Mouse (Mus musculus): ENCODE data around the gene Fkbp15.

The Fkbp15 gene

DNA sequence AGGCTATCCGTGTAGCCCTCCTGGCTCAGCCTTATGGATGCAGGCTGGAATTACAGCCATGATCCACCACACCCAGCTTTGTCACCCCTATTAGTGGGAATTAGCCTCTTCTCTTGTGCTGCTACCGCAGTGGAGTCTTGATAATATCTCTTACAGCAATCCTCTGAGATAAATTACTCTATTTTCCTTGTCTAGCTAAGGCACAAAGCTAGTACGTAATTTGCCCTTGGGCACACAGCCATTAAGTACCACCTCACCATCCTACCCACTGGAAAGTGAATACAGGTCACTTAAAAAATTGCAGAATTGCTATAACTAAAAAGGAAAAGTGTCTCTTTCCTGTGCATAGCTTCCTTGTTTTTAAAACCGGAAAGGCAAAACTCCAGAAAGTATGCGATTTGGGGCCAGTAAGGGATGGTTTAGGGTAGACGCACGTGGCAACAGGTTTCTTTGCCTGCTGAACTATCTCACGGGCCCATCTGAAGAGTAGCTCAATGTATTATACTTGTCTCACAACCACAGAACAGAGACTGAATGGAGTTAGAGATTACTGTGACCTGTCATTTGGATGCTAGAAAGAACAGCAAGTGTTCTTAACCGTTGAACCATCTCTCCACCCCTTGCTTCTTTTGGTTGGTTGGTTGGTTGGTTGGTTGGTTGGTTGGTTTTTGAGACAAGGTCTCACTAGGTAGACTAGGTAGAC is 12.6 kb upstream of the Fkbp15 start:
- in situ Hi-C loops (cut with MboI; ENCODE audit: low sequenced_read_pairs) = no loop called here

DNA sequence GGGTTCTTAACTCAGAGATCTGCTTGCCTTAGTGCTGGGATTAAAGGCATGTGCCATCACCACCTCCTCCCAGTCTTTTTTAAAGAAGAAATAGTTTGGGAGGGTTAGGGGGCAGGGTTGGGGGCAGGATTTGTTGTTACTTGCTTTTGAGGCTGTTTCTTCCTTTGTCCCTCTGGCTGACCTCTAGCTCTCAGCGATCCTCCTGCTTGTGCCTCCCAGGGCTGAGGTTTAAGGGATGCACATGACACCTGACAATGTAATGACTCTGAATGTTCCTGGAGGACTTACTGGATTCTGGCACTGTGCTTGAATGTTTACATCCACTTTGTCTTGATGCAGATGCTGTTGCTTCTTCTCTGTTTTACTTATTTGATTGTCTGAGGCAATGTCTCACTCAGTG is 12.1 kb upstream of the Fkbp15 start:
- in situ Hi-C loops (cut with MboI; ENCODE audit: low sequenced_read_pairs) = no loop called here

DNA sequence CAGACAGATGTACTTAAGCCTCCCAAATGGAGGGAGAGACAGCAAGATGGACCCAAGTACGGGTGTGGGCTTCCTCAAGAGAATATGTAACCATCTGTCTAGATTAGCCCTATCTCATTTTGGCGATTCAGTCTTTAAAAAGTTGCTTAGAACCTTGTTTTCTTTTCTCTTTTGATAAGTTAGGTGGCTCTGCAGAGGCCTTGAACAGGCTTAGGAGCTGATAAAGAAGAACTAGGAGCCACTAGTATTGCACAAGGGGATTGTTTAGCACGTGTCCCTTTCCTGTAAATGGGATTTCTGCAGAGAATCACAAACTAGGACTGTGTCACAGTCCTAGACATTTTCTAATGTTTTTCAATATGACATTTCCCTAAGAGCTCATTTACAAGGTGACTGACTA is 8.7 kb upstream of the Fkbp15 start:
- in situ Hi-C loops (cut with MboI; ENCODE audit: low sequenced_read_pairs) = no loop called here

DNA sequence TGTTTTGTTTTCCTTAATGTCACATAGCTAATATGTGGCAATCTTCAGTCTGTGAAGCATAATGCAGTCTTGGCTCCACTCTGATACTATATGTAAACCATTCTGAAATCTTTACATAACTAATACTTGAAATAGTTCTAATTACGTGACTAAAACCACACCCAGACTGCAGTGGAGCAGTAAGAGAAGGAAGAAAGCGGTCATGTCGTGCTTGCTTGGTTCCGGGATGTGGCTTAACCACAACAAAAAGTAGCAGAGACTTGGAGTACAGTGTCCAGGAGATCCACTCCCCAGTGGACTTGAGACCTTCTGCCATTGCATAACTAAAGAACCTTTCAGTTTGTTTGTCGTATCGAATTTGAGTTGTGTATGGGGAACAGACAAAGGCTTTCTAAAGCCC is 7.2 kb upstream of the Fkbp15 start:
- in situ Hi-C loops (cut with MboI; ENCODE audit: low sequenced_read_pairs) = no loop called here

DNA sequence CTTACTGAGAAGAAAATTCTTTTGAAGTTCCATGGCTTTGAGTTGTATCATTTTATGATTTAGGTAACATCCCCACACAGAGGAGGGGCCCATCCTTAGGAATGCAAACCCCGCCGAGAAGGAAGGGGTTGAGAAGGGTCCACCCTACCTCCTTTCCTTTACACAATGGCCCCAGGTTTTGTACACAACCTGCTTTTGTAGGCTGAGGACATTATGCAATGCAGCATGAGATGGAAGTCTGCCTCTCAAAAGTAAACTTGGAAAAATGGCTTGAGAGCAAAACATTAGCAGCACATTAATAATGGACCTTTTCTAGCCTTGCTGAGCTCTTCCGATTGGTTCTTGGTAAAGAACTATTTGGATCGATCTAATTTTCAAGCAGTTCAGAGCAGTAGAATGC is 5.9 kb upstream of the Fkbp15 start:
- in situ Hi-C loops (cut with MboI; ENCODE audit: low sequenced_read_pairs) = no loop called here

DNA sequence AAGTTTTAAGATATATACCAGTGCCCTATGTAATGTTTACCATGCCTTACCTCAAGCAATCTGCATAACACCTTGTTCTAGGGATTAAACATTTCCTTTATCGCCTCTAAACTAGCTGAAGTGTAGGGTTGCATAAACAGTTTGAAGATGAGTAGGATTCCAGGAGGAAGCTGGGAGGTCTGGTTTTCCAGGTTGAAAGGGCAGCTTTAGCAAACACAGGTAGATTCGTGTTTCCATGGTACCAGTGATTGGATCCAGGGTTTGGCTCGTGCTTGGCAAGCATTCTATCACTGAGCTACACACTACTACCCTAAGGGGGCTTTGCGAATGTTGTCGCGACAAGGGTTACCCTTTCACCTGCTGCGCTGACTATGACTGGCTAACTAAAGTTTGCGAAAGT is 4.0 kb upstream of the Fkbp15 start:
- in situ Hi-C loops (cut with MboI; ENCODE audit: low sequenced_read_pairs) = no loop called here

DNA sequence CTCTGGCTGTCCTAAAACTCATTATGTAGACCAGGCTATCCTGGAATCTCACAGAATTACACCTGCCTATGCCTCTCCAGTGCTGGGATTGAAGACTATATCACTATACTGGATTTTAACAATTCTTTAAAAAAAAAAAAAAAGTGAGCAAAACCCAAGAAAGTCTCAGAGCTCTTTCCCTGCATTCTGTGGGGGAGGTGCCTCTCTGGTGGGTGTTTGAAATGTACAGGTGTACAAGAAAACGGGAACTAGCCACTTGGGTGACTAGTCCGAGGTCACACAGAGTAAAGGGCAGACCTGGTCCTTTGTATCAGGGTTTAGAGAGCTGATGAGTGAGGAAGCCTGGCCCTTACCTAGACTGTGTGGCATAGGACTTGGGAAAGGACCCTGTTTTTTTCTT is 2.1 kb upstream of the Fkbp15 start:
- in situ Hi-C loops (cut with MboI; ENCODE audit: low sequenced_read_pairs) = no loop called here

DNA sequence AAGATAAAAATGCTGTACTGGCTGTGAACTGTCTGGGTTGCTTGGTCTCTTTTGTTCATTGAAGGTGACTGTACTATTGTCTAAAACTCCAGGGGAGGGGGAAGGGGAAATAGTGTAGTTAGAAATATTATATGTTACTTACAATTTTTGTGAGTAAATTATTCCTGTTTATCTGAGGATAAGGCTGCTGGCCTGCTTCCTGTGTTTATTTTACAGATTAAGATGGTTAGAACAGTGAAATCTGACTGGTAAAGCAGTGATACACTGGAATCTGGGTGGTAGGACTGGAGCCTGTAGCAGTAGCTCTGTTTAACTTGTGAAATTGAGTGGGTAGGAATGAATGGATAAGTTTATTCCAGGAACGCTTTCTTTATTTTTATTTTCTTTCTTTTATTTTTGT is 1.6 kb upstream of the Fkbp15 start:
- in situ Hi-C loops (cut with MboI; ENCODE audit: low sequenced_read_pairs) = no loop called here

DNA sequence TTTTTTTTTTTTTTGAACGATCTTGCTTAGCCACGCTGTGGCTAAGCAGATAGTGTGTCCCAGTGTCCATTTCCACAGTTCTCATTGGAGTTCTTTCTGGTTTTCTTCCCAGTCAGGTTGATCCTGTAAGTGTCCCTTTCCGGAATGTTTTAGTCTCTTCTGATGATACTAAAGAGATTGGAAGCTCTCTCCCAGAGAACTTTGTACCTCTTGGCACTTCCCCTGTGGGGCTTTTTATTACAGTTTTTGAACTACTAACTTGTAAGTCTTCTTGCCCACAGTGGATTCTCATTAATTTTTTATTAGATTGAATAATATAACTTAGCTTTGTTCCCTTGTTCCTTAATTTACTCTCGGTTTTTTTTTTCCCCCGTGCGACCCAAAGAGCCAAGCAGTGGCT is 1.2 kb upstream of the Fkbp15 start:
- in situ Hi-C loops (cut with MboI; ENCODE audit: low sequenced_read_pairs) = no loop called here

DNA sequence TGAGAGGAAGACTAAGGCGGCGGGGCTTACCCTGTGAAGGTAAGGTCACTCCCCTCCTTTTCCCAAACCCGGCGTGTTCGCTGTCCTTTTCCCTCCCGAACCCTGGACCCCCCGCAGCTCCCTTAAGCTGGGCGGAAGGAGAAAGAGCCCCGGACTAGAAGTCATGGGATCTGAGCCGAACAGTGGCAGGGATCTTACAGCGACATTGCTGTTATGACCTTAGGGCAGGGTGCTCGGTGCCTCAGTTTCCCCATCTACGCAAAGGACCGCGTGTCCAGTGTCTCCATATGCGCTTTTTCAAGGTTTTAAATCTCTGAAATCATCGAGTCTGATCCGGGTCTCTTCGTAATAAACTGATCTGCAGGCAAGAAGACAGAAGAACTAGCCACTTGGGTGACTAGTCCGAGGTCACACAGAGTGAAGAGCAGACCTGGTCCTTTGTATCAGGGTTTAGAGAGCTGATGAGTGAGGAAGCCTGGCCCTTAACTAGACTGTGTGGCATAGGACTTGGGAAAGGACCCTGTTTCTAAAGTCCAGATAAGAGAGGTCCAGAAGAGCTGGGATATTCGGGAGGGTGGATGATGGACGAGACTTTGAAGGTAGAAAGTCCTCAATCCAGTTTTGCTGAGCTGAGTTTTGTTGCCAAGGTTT is 582 bp upstream of the Fkbp15 start:
- in situ Hi-C loops (cut with MboI; ENCODE audit: low sequenced_read_pairs) = no loop called here

DNA sequence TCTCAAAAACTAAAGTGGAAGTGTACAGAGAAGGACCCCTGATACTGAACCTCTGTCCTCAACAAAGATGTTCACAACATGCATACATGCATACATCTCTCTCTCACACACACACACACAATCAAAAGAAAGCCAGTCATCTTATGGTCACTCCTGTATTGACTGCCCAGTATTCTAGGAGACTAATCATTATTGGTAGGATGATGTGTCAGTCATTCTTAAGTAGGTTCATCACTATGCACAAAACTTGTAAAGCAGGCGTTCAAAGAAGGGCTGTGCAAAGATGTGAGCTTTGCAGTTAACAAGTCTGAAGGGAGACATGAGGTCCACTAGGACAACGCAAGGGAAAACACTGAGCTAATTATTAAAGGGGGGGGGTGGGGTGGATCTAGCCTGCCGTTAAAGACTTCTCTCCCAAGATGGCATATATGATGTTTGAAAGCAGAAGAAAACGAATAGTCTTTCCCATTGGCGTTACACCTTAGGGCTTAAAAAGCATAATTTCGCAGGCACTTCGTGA is 1.0 kb downstream of the Fkbp15 start:
- in situ Hi-C loops (cut with MboI; ENCODE audit: low sequenced_read_pairs) = loop anchor here (10.0 kb wide), 1 partner anchor 145 kb away; the partner anchor contains the start of gene Hdhd3

DNA sequence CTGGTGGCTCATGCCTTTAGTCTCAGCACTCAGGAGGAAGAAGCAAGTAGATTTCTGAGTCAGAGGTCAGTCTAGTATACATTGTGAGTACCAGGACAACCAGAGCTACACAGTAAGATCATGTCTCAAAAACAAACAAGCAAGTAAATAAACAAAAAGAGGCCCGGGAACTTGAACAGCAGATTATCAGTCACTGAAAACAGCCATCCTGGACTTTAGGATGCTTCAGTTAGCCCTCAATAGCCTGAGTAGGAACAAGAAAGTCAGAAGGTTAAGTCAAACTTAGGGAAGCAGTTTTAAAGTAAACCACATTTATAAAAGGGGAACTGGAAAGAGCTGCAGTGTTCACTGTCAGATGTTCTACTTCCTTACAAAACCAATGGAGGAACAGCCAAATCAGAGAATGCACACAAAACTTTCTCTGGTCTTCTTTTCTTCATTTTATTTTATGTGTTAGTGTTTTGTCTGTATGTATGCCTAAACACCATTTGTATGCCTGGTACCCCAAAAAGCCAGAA is 2.7 kb downstream of the Fkbp15 start:
- in situ Hi-C loops (cut with MboI; ENCODE audit: low sequenced_read_pairs) = loop anchor here (10.0 kb wide), 1 partner anchor 147 kb away; the partner anchor contains the start of gene Hdhd3

DNA sequence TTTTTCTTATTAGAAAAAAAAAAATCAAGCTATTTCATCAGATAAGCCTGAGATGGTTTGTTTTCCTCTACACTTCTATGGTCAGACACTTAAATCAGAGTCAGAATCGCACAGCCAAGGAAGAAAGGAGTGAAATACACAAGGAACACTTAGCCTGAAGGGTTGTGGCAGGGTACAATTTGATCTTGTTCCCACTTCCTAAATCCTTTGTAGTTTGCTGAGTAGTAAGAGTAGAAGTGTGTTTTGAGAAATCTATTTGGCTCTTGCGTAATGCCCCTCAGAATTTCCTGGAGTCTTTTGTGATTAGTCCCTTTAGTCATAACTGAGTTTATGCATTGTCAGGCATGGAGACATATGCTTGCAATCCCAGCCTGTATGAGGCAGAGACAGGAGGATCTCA is 11.0 kb downstream of the Fkbp15 start:
- in situ Hi-C loops (cut with MboI; ENCODE audit: low sequenced_read_pairs) = no loop called here

DNA sequence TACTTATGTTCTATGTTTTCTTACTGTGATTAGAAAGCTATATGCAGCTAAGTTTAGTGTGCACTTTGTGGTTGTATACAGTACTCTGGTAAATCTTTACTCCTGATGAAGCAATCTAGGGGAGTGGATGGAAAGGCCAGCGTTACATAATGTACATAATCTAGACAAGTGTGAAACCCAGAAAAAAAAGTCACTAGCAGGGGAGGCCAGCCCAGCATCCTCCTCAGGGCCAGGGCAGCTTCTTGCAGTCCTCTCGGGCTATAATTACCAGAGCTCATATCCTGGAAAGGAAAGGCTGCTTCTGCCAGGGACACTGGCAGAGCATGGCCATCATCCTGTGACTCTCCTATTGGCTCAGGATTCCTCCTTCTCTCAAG is 12.0 kb downstream of the Fkbp15 start:
- in situ Hi-C loops (cut with MboI; ENCODE audit: low sequenced_read_pairs) = no loop called here

DNA sequence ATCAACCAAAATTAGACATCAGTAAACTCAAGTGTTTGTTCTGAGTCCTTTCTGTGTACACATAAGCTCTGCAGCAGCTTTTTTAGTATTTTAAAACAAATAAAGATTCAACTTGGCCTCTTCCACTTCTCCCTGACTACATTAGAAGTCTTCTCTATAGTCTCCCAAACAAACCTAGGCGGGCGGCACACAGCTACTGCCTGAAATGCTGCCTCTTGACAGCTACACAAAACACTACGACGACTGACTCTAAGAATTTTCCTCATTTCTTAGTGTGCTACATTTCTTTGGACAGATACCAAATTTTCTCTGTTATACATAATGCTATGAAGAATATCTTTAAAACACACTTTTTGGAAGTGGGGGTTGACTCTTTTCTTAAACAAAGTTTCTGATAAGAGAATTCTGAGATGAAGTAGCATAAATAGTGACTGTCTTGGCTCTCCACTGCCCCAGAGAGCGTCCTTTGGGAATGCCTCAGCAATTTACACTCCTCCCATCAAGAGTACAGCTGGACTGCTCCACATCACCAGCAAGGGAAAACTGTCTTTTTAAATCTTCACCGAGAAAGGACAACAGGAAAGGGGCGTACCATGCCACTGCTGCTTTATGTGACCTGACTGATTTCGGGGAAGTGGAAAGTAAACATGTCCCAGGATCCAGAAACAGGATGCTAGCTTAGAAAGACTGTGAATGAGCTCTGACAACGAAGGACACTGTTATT is 12.6 kb downstream of the Fkbp15 start:
- in situ Hi-C loops (cut with MboI; ENCODE audit: low sequenced_read_pairs) = no loop called here

DNA sequence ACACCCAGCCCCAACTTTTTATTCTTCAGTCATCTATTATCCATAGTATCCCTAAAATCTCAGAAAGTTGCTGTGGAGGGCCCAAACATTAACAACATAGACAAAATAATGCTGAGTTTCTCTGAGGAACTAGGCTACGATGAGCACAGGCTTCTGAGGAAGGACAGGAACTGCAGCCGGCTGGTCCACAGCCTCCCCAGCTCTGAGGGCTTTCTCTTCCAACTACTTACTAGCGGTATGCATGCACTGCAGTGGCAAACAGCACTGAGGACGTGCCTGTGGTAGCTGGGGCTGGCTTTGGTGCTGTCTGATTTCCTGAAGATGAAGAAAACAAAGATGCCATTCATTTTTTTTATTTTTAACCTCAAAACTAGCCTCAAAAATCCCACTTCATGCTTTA is 14.5 kb downstream of the Fkbp15 start:
- in situ Hi-C loops (cut with MboI; ENCODE audit: low sequenced_read_pairs) = no loop called here

DNA sequence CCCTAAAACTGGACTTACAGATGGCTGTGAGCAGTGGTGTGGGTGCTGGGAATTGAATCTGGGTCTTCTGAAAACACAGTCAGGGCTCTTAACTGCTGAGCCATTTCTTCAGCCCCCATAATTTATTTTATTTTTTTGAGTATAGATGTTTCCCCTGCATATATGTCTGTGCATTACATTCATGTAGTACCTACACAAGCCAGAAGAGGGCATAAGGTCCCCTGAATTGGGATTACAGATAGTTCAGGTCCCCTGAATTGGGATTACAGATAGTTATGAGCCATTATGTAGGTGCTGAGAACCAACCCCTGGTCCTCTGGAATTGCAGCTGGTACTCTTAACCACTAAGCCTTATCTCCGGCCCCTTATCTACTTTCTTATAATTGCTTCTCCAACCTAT is 16.3 kb downstream of the Fkbp15 start:
- in situ Hi-C loops (cut with MboI; ENCODE audit: low sequenced_read_pairs) = no loop called here

DNA sequence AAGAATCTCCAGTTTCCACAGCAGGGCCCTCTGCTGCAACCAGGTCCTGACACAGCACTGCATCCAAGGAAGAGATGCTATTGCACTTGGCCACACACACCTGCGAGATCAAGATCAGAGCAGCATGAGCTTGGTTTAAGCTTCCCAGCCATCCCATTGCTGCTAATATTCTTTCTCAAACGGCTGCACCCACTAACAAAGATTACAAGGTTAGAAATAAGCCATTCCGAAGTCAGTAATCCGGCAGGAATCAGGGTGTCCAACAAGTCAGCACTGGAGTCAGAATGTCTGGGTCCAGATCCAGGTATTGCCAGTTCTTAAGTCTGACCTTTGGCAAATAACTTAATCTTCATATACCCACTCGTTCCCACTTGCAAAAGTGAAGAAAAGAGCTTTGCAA is 21.8 kb downstream of the Fkbp15 start:
- in situ Hi-C loops (cut with MboI; ENCODE audit: low sequenced_read_pairs) = no loop called here

DNA sequence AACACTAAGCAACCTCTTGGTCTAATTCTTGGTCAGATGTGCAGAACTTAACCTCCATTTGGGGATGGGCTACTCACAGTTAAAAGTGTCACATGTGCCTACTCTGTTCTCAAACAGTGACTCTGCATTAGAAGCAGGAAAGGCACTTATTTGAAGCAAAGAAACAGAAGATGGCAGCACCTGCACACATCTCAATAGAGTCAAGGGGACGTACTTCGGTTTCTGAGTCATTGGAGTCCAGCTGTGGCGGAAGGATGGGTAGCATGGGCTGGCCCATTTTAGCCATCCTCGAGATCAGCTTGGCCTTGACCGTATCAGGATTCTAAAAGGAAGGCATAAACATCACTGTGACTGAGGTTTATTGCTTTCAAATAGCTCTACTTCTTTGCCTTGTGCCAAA is 28.4 kb downstream of the Fkbp15 start:
- in situ Hi-C loops (cut with MboI; ENCODE audit: low sequenced_read_pairs) = no loop called here

DNA sequence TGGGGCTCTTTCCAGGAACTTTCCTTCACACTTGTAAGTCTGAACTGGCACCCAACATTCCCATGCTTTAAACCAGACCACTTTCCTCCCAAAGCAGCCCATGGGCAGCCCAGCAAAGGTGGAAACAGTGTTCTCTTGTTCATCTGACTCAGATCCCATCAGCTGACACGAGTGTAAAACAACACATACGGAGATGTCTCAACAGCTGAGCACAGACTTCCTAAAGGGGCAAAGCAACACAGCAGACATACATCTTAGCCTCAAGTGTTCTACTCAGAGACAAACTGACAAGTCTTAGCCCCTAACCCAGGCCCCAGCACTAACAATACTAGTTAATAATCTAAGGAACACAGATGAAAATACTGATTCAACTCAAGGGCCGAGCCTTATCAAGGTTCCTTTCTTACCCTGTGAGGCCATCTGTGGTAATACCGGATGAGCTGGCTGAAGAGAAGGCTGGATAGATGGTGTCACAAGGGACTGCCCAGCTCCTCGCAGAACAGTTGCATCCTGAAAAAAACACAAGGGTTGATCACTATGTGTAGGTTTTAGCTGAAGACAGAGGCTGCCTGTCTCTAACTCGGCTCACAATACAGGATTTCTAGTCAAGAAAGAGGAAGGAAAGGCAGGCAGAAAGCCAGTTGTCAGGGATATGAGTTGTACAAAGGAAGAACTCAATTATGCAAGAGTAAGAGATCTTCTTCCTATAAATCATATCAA is 31.2 kb downstream of the Fkbp15 start:
- in situ Hi-C loops (cut with MboI; ENCODE audit: low sequenced_read_pairs) = no loop called here

DNA sequence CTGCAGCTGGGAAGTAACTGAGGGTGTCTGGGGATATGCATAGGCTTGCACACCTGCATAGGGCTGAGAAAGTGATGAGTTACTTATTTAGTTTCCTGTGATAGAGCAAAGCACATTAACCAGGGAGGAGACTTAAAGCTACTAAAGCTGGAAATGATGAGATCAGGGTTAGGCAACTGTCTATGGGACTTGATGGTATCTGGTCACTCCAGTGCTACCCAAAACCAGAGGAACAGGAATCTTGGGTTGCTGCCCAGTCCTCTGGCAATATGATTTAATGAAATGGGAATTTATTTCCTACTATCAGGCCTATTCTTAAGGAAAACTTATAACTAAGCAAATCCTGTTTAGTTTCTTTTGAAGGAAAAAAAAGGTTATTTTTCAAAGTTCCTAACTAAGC is 34.2 kb downstream of the Fkbp15 start:
- in situ Hi-C loops (cut with MboI; ENCODE audit: low sequenced_read_pairs) = no loop called here

Data from CH12F3 (cell line).